Mouse (Mus musculus): ENCODE results near the gene Acan. TPM values are rescaled to one million over a fixed set of nuclear protein-coding genes. Genes with fewer than 3 reads are reported as not detected.

The Acan gene
- polyA plus RNA-seq, 1 experiment = 2.0 TPM

DNA sequence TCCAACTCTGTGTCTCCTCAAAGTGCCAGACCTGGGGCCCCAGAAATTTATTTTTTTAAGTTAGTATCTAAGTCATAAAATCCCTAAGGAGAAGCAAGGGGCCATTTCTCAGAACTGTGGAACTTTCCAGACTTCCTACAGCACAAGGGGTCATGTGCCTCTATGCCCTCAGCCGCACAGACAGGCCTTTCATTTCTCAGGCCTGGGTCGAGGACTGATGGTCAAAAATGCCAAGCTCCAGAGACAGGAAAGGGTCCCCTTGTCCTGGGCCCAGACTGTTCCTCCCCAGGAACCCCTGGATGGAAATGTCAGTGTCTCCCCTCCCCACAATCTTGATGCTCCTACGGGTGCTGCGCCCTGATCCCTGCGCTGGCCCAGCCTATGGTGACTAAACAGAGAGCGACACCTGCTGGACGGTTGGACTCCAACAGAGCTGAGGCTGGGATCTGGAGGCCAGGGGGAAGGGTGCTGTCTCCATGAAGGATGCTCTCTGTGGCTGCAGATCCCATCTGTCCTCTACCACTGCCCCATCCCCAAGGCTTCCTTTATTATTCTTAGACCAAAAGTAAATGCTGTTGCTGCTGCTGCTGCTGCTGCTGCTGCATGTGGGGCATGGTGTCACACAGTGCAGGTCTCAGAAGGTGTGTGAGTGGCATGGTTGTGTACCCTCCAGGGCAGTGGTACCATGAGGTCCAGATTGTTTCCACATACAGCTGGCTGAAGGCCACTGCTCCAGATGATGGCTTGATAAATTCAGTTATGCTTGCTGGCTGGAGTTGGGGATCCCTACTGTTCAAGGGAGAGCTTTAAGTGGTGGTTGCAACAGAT lies 27.5 kb downstream of the Acan start:
- H3K27me3 ChIP-seq (ENCODE audit: control insufficient read depth, insufficient read depth, low read length) = no peaks in the 10 kb centered on the region

DNA sequence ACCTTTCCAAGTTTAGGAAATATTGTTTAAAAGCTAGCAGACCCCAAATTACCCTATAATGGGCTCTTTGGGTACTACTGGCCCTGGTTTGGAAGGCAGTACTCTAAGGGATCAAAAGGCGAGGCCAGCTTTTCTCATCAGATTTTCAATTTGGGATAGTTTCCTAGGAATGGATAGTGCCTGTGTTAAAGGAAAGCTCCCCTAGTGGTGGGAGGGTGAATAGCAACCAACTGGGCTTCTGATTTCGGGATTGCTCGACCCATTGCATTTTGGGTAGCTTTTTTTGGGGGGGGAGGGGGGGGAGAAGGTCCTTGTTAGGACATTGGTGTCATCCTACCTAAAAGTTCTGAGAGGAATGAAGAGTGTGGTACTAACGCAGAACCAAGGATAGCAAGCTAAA lies 35.8 kb downstream of the Acan start:
- TF ChIP-seq POLR2A (IDR thresholded peaks at IDR 0.05; ENCODE audit: control insufficient read depth, extremely low read depth, insufficient read depth, low read length, poor library complexity) = no peak
- TF ChIP-seq CTCF (IDR thresholded peaks at IDR 0.05; ENCODE audit: borderline replicate concordance, control insufficient read depth, extremely low read depth, insufficient read depth, low read length, poor library complexity) = no peak
- H3K27ac ChIP-seq (ENCODE audit: control insufficient read depth, insufficient read depth, low read length) = no peak overlapping the region
- H3K4me1 ChIP-seq (replicated peaks; ENCODE audit: control insufficient read depth, insufficient read depth, low read length) = no peaks in the 10 kb centered on the region
- H3K36me3 ChIP-seq (ENCODE audit: control insufficient read depth, insufficient read depth, low read length) = no peaks in the 10 kb centered on the region
- peak; percentile 35 for DNase-seq
- no peaks in the 10 kb centered on the region for H3K27me3 ChIP-seq (ENCODE audit: control insufficient read depth, insufficient read depth, low read length)
- H3K4me3 ChIP-seq (ENCODE audit: control insufficient read depth, insufficient read depth, low read length) = no peak overlapping the region
- WGBS = 68% methylated on average over 4 of the region's 4 CpGs

More for the DNA sequence above, 27.5 kb downstream of the Acan start:
- peak; percentile 53 for DNase-seq
- Histone ChIP-seq H3K4me3 (ENCODE audit: control insufficient read depth, insufficient read depth, low read length) (no peak overlapping the region), H3K27ac (ENCODE audit: control insufficient read depth, insufficient read depth, low read length) (no peak overlapping the region), H3K36me3 (ENCODE audit: control insufficient read depth, insufficient read depth, low read length) (no peaks in the 10 kb centered on the region), H3K4me1 (replicated peaks; ENCODE audit: control insufficient read depth, insufficient read depth, low read length) (no peaks in the 10 kb centered on the region)
- TF ChIP-seq POLR2A (IDR thresholded peaks at IDR 0.05; ENCODE audit: control insufficient read depth, extremely low read depth, insufficient read depth, low read length, poor library complexity) (no peak), CTCF (IDR thresholded peaks at IDR 0.05; ENCODE audit: borderline replicate concordance, control insufficient read depth, extremely low read depth, insufficient read depth, low read length, poor library complexity) (peak; percentile 80; the same call in 1 of the 2 replicates)
- 23% methylated on average over 7 of the region's 7 CpGs for WGBS

DNA sequence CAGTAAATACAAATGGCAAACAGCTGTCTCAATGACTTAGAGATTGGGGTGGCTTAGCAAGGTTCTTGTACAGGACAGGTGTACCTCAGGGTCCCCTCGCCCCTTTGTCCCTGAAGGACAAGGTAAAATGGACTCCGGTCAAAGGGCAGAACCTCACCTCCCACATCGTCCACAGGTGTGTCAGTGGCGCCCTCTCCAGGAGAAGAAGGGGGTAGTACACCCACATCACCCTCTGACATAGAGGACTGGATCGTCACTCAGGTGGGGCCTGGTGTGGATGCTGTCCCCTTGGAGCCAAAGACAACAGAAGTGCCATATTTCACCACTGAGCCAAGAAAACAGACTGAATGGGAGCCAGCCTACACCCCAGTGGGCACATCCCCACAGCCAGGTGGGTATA lies 43.2 kb downstream of the Acan start:
- TF ChIP-seq POLR2A (IDR thresholded peaks at IDR 0.05; ENCODE audit: control insufficient read depth, extremely low read depth, insufficient read depth, low read length, poor library complexity) (no peak), CTCF (IDR thresholded peaks at IDR 0.05; ENCODE audit: borderline replicate concordance, control insufficient read depth, extremely low read depth, insufficient read depth, low read length, poor library complexity) (no peak)
- no peaks in the 10 kb centered on the region for H3K4me1 ChIP-seq (replicated peaks; ENCODE audit: control insufficient read depth, insufficient read depth, low read length)
- H3K4me3 ChIP-seq (ENCODE audit: control insufficient read depth, insufficient read depth, low read length) = no peak overlapping the region
- DNase-seq = no peak
- H3K27ac ChIP-seq (ENCODE audit: control insufficient read depth, insufficient read depth, low read length) = no peak overlapping the region
- 79% methylated on average over 5 of the region's 5 CpGs for WGBS
- H3K27me3 ChIP-seq (ENCODE audit: control insufficient read depth, insufficient read depth, low read length) = no peaks in the 10 kb centered on the region
- no peaks in the 10 kb centered on the region for H3K36me3 ChIP-seq (ENCODE audit: control insufficient read depth, insufficient read depth, low read length)

DNA sequence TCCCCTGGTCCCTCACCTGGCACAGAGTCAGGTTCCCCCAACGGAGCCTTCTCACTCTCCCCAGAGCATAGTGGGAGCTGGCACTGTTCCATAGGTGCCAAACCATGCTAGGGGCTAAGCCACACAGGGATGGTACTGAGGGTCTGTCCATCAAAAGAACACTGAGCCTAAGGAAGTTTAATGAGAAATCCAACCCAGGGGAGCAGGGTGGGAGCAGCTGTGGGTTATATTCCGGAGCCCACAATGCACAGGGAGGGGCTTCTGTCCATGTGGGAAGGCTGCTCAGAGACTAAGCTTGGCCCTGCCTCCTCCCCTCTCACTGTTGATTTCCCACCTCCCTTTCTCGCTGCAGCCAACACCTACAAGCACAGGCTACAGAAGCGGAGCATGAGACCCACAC lies 60.6 kb downstream of the Acan start:
- DNase-seq = no peak
- 70% methylated on average over 4 of the region's 4 CpGs for WGBS
- H3K36me3 ChIP-seq (ENCODE audit: control insufficient read depth, insufficient read depth, low read length) = no peaks in the 10 kb centered on the region
- no peaks in the 10 kb centered on the region for H3K4me1 ChIP-seq (replicated peaks; ENCODE audit: control insufficient read depth, insufficient read depth, low read length)
- H3K27ac ChIP-seq (ENCODE audit: control insufficient read depth, insufficient read depth, low read length) = no peak overlapping the region
- no peak overlapping the region for H3K4me3 ChIP-seq (ENCODE audit: control insufficient read depth, insufficient read depth, low read length)
- H3K27me3 ChIP-seq (ENCODE audit: control insufficient read depth, insufficient read depth, low read length) = no peaks in the 10 kb centered on the region
- TF ChIP-seq CTCF (IDR thresholded peaks at IDR 0.05; ENCODE audit: borderline replicate concordance, control insufficient read depth, extremely low read depth, insufficient read depth, low read length, poor library complexity) (no peak), POLR2A (IDR thresholded peaks at IDR 0.05; ENCODE audit: control insufficient read depth, extremely low read depth, insufficient read depth, low read length, poor library complexity) (no peak)

DNA sequence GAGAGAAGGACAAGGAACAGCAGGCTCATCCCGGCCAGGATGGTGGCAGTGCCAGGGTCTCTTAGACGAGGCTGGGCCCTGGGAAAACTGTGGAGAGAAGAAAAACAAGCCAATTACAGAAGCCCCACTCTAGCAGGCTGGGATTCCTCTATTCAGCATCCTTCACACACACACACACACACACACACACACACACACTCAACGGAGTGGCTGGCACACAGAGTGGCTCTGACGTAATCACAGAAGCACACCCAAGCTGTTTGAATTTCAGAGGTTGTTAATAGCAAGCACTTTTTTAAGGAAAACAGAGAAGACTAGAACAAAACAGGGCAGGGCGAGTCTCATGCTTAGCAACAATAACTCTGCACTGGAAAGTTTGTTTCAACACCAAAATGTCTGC lies 70.2 kb downstream of the Acan start:
- Histone ChIP-seq H3K27me3 (ENCODE audit: control insufficient read depth, insufficient read depth, low read length) (no peaks in the 10 kb centered on the region), H3K36me3 (ENCODE audit: control insufficient read depth, insufficient read depth, low read length) (no peaks in the 10 kb centered on the region), H3K4me3 (ENCODE audit: control insufficient read depth, insufficient read depth, low read length) (no peak overlapping the region), H3K4me1 (replicated peaks; ENCODE audit: control insufficient read depth, insufficient read depth, low read length) (no peaks in the 10 kb centered on the region), H3K27ac (ENCODE audit: control insufficient read depth, insufficient read depth, low read length) (no peak overlapping the region)
- 91% methylated on average over 5 of the region's 5 CpGs for WGBS
- TF ChIP-seq CTCF (IDR thresholded peaks at IDR 0.05; ENCODE audit: borderline replicate concordance, control insufficient read depth, extremely low read depth, insufficient read depth, low read length, poor library complexity) = no peak
- no peak for TF ChIP-seq POLR2A (IDR thresholded peaks at IDR 0.05; ENCODE audit: control insufficient read depth, extremely low read depth, insufficient read depth, low read length, poor library complexity)
- DNase-seq = no peak

DNA sequence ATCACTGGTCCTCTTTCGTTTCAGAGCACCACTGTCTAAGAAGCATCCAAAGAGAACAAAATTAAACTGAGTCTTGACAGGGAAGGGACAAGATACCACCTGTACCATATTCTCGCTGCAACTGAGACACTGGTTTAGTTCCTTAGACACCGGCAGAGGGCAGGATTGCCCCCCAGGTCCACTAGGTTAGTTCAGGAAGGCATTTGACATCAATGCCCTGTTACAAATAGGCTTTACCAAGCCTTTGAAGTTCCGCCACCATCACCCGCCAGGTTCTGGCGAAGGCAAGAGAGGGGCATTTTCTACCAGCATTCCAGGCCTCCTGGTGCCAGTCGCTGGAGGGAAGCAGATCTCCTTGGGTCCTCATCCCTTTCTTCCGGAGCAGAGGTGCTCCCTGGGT lies 76.6 kb downstream of the Acan start:
- H3K36me3 ChIP-seq (ENCODE audit: control insufficient read depth, insufficient read depth, low read length) = no peaks in the 10 kb centered on the region
- H3K27me3 ChIP-seq (ENCODE audit: control insufficient read depth, insufficient read depth, low read length) = no peaks in the 10 kb centered on the region
- no peak overlapping the region for H3K27ac ChIP-seq (ENCODE audit: control insufficient read depth, insufficient read depth, low read length)
- H3K4me3 ChIP-seq (ENCODE audit: control insufficient read depth, insufficient read depth, low read length) = no peak overlapping the region
- 44% methylated on average over 8 of the region's 8 CpGs for WGBS
- no peaks in the 10 kb centered on the region for H3K4me1 ChIP-seq (replicated peaks; ENCODE audit: control insufficient read depth, insufficient read depth, low read length)
- no peak for DNase-seq
- TF ChIP-seq POLR2A (IDR thresholded peaks at IDR 0.05; ENCODE audit: control insufficient read depth, extremely low read depth, insufficient read depth, low read length, poor library complexity) (no peak), CTCF (IDR thresholded peaks at IDR 0.05; ENCODE audit: borderline replicate concordance, control insufficient read depth, extremely low read depth, insufficient read depth, low read length, poor library complexity) (no peak)

Data from thymus, adult 2 months (tissue).